Mouse (Mus musculus): ENCODE data around the gene Sod2. TPM values are rescaled to one million over a fixed set of nuclear protein-coding genes. Genes with fewer than 3 reads are reported as not detected.

The Sod2 gene
- 153 and 171 TPM in 2 replicates for polyA plus RNA-seq (2012; rRNA removed)

DNA sequence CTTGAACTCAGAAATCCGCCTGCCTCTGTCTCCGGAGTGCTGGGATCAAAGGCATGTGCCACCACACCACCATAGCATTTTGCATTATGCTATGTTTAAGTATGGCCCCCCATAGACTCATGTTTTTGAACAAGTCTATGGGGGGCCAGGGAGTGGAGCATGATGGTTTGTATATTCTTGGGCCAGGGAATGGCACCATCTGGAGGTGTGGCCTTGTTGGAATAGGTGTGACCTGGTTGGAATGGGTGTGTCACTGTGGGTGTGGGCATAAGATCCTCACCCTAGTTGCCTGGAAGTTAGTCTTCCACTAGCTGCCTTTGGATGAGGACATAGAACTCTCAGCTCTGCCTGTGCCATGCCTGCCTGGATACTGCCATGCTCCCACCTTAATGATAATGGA, at the start of gene Sod2:
Gene Sod2, plus strand, starts transcription at position 301 of the 400 bp plus-strand sequence.

GRCm38 (mm10) chr17:12960331-12960873, 46.2 kb upstream of the Sod2 start, which contains the start of gene Acat2:
Gene Acat2, minus strand, starts transcription at chr17:12960747.

GRCm38 (mm10) chr17:12994069-12994468, 12.6 kb upstream of the Sod2 start, which contains the start of gene Wtap:
Gene Wtap, minus strand, starts transcription at chr17:12994169.

DNA sequence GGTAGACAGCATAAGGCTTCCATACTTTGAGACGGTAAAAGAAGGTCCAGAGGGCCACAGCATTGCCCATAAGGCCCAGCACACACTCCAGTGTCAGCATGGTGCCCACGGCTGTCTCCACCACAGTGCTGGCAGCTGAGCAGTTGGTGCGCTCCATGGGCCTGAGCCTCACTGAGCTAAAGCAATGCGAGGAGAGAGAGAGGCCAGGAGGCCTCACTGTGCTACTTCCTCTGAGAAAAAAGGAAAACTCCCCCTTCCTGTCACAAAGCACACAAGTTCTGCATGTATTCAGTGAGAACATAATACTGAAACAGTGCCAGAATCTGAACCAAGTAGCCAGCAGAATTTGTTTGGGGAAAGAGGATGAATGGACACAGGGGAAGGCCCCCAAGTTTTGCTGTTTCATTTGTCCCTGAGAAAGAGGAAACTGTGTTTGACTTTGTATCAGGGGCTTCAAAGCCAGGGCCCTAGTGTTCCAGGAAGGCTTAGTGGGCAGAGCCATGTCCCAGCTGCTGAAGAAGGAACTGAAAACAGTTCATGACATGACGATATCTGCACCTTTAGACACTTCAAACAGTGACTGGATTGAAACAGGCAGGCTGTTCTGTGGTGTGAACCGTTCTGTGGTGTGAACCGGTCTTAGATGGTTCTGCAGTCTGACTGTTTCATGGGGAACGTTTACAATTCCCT, 45.6 kb downstream of the Sod2 start, which contains the start of gene Gpr31b:
Gene Gpr31b, minus strand, starts transcription at position 173 of the 690 bp plus-strand sequence.

DNA sequence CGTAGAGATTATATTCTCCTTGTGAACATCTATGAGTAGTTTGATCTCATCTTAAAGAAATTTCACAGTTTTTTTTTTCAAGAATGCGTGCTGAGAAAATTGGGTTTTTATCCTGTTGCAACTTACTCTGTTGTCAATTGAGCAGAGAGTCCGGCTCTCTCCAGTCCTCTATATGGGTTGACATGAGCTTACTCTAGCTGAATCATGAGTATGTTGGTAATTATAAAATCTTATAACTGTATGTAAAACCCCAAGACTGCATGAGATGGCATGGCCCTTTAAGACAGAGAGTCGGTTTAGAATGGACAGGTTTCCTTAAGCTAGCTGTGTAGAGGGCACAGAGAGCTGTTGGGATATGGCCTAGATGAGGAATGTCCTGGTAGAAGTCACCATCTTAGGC, 54.2 kb downstream of the Sod2 start, which contains the start of gene Tcp10b:
Gene Tcp10b, plus strand, starts transcription at position 301 of the 400 bp plus-strand sequence.

Other genes starting within 250 kb of the Sod2 start
- gene Igf2r, start 237.2 kb upstream of the Sod2 start, polyA plus RNA-seq (2012; rRNA removed) = 11.6 and 14.6 TPM in 2 replicates
- gene Mas1, start 138.7 kb upstream of the Sod2 start, polyA plus RNA-seq (2012; rRNA removed) = 0.27 and 0.38 TPM in 2 replicates
- gene Mrgprh, start 130.8 kb upstream of the Sod2 start, polyA plus RNA-seq (2012; rRNA removed) = 0.02 TPM in 1 of 2 replicates, not detected in the other
- 0.46 and 0.55 TPM in 2 replicates for gene Pnldc1, start 96.6 kb upstream of the Sod2 start, polyA plus RNA-seq (2012; rRNA removed)
- 70.9 and 77.0 TPM in 2 replicates for gene Tcp1, start 91.1 kb upstream of the Sod2 start, polyA plus RNA-seq (2012; rRNA removed)
- gene Mrpl18, start 90.5 kb upstream of the Sod2 start, polyA plus RNA-seq (2012; rRNA removed) = 34.3 and 39.2 TPM in 2 replicates
- gene Acat3, start 66.2 kb upstream of the Sod2 start, polyA plus RNA-seq (2012; rRNA removed) = 19.5 and 24.5 TPM in 2 replicates
- 42.8 and 51.3 TPM in 2 replicates for gene Acat2, start 46.1 kb upstream of the Sod2 start, polyA plus RNA-seq (2012; rRNA removed)
- gene Wtap, start 12.7 kb upstream of the Sod2 start, polyA plus RNA-seq (2012; rRNA removed) = 20.2 and 22.4 TPM in 2 replicates
- gene Gpr31b, start 45.5 kb downstream of the Sod2 start, polyA plus RNA-seq (2012; rRNA removed) = 0.03 TPM in 1 of 2 replicates, not detected in the other
- 0.04 and 0.06 TPM in 2 replicates for gene Tcp10b, start 54.3 kb downstream of the Sod2 start, polyA plus RNA-seq (2012; rRNA removed)
- gene Unc93a, start 125.0 kb downstream of the Sod2 start, polyA plus RNA-seq (2012; rRNA removed) = 0.05 TPM in 2 replicates
- gene Smok2a, start 214.3 kb downstream of the Sod2 start, polyA plus RNA-seq (2012; rRNA removed) = not detected in 2 replicates
- gene Smok2b, start 223.4 kb downstream of the Sod2 start, polyA plus RNA-seq (2012; rRNA removed) = not detected in 2 replicates